Mouse (Mus musculus): ENCODE data around the gene Bex1. TPM values are rescaled to one million over a fixed set of nuclear protein-coding genes. Genes with fewer than 3 reads are reported as not detected.
A peak's percentile ranks its signal among the peaks of the same experiment; 100 is the strongest.

Gene Bex1
- polyA plus RNA-seq, 1 experiment, result 846 TPM

- peak within 1 kb of the TSS; percentile 79 for H3K4me3 ChIP-seq (ENCODE audit: low read depth, low read length)
- peak within 1 kb of the TSS; percentile 69 for H3K27ac ChIP-seq (ENCODE audit: insufficient read depth, low read length)
- no peaks in the 10 kb centered on the region for H3K9me3 ChIP-seq (replicated peaks; ENCODE audit: control insufficient read depth, insufficient read depth, low read length, poor library complexity, severe bottlenecking)
- peak within 1 kb of the TSS; percentile 90 for H3K9ac ChIP-seq (ENCODE audit: low read depth, poor library complexity, severe bottlenecking)
- TF ChIP-seq POLR2A (IDR thresholded peaks at IDR 0.05; ENCODE audit: insufficient read depth, low read length) (peak; percentile 80), CTCF (IDR thresholded peaks at IDR 0.05; ENCODE audit: low read depth, low read length) (no peak)
- peaks cover 15% of the 10 kb centered on the region for H3K36me3 ChIP-seq (ENCODE audit: control insufficient read depth, insufficient read depth, low read length, poor library complexity, severe bottlenecking)
- no peaks in the 10 kb centered on the region for H3K27me3 ChIP-seq (ENCODE audit: control insufficient read depth, insufficient read depth, low read length, poor library complexity, severe bottlenecking)
- H3K4me1 ChIP-seq (ENCODE audit: control insufficient read depth, insufficient read depth, low read length), result no peaks in the 10 kb centered on the region
Measured at GRCm38 (mm10) chrX:136244574-136245229, 29.4 kb upstream of the Bex1 start, which contains the start of gene Tceal9. Tceal9 (plus strand) TSS chrX:136245079.

DNA sequence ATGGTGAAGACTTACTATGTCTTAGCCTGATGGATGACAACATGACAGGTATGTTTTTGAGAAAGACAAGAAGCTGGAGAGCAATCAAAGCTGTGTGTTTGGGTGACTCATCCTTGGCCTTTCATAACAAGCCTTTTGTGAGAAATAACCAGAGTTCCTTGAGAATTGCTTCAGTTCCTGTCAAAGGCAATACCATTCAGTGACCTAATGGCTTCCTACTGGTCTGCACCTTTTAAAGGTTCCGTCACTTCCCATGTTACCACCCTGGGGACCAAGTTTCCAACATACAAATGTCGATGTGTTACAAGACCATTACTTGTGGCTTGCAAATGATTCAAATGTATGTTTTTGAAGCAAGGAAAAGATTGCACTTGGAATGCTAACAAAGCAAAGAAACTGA lies 27.9 kb upstream of the Bex1 start:
- no peak overlapping the region for H3K9ac ChIP-seq (ENCODE audit: low read depth, poor library complexity, severe bottlenecking)
- H3K27me3 ChIP-seq (ENCODE audit: control insufficient read depth, insufficient read depth, low read length, poor library complexity, severe bottlenecking), result no peaks in the 10 kb centered on the region
- H3K27ac ChIP-seq (ENCODE audit: insufficient read depth, low read length), result no peak overlapping the region
- peaks cover 13% of the 10 kb centered on the region for H3K36me3 ChIP-seq (ENCODE audit: control insufficient read depth, insufficient read depth, low read length, poor library complexity, severe bottlenecking)
- no peaks in the 10 kb centered on the region for H3K9me3 ChIP-seq (replicated peaks; ENCODE audit: control insufficient read depth, insufficient read depth, low read length, poor library complexity, severe bottlenecking)
- no peak overlapping the region for H3K4me3 ChIP-seq (ENCODE audit: low read depth, low read length)
- H3K4me1 ChIP-seq (ENCODE audit: control insufficient read depth, insufficient read depth, low read length), result no peaks in the 10 kb centered on the region
- TF ChIP-seq EP300 (IDR thresholded peaks at IDR 0.05; ENCODE audit: insufficient read depth, low read depth, low read length) (no peak), POLR2A (IDR thresholded peaks at IDR 0.05; ENCODE audit: insufficient read depth, low read length) (no peak), CTCF (IDR thresholded peaks at IDR 0.05; ENCODE audit: low read depth, low read length) (no peak)

DNA sequence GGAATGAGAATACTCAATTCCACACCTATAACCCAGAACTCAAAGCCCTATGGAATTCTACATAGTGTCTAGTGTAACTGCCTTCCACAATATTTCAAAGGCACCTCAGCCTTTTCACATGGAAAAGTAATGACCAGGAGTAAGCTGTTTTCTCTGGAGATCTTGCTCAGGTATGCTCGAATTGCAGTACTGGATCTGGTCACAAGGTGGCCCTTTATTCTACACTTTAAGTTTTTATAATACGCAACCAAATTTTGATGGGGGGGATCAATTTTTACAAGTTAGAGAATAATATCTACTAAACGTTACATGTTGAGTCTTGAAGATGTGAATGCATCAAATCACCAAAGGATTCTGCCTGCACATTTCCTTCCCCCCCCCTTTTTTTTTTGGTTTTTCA lies 22.8 kb upstream of the Bex1 start:
- H3K36me3 ChIP-seq (ENCODE audit: control insufficient read depth, insufficient read depth, low read length, poor library complexity, severe bottlenecking), result no peaks in the 10 kb centered on the region
- no peak overlapping the region for H3K9ac ChIP-seq (ENCODE audit: low read depth, poor library complexity, severe bottlenecking)
- no peak overlapping the region for H3K4me3 ChIP-seq (ENCODE audit: low read depth, low read length)
- H3K27ac ChIP-seq (ENCODE audit: insufficient read depth, low read length), result no peak overlapping the region
- H3K4me1 ChIP-seq (ENCODE audit: control insufficient read depth, insufficient read depth, low read length), result no peaks in the 10 kb centered on the region
- no peaks in the 10 kb centered on the region for H3K27me3 ChIP-seq (ENCODE audit: control insufficient read depth, insufficient read depth, low read length, poor library complexity, severe bottlenecking)
- H3K9me3 ChIP-seq (replicated peaks; ENCODE audit: control insufficient read depth, insufficient read depth, low read length, poor library complexity, severe bottlenecking), result no peaks in the 10 kb centered on the region
- TF ChIP-seq CTCF (IDR thresholded peaks at IDR 0.05; ENCODE audit: low read depth, low read length) (no peak), POLR2A (IDR thresholded peaks at IDR 0.05; ENCODE audit: insufficient read depth, low read length) (no peak), EP300 (IDR thresholded peaks at IDR 0.05; ENCODE audit: insufficient read depth, low read depth, low read length) (no peak)

GRCm38 (mm10) chrX:136227768-136228167 lies 12.5 kb upstream of the Bex1 start:
- H3K9ac ChIP-seq (ENCODE audit: low read depth, poor library complexity, severe bottlenecking), result no peak overlapping the region
- H3K9me3 ChIP-seq (replicated peaks; ENCODE audit: control insufficient read depth, insufficient read depth, low read length, poor library complexity, severe bottlenecking), result no peaks in the 10 kb centered on the region
- H3K36me3 ChIP-seq (ENCODE audit: control insufficient read depth, insufficient read depth, low read length, poor library complexity, severe bottlenecking), result no peaks in the 10 kb centered on the region
- TF ChIP-seq POLR2A (IDR thresholded peaks at IDR 0.05; ENCODE audit: insufficient read depth, low read length), result no peak
- no peak for TF ChIP-seq CTCF (IDR thresholded peaks at IDR 0.05; ENCODE audit: low read depth, low read length)
- no peak overlapping the region for H3K4me3 ChIP-seq (ENCODE audit: low read depth, low read length)
- no peaks in the 10 kb centered on the region for H3K27me3 ChIP-seq (ENCODE audit: control insufficient read depth, insufficient read depth, low read length, poor library complexity, severe bottlenecking)
- H3K4me1 ChIP-seq (ENCODE audit: control insufficient read depth, insufficient read depth, low read length), result no peaks in the 10 kb centered on the region
- no peak overlapping the region for H3K27ac ChIP-seq (ENCODE audit: insufficient read depth, low read length)

DNA sequence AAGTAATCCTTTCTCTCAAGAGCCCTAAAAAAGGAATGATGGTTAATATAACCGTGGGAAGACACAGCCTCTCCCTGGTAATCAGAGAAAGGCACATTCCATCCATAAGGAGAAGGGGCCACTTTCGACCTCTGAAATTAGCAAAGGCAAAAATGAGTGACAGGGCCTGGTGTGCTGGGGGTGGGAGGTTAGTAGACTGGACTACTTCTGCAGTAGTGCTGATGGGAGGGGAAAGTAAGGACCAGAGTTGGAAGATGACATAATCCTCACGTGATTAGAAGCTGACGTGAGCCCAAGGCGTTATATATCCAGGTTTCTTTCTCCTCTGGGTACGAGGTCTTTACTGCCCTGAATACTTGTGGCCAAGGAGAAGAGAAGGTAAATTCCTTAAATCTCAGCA lies 8.4 kb upstream of the Bex1 start:
- Histone ChIP-seq H3K27ac (ENCODE audit: insufficient read depth, low read length) (no peak overlapping the region), H3K9ac (ENCODE audit: low read depth, poor library complexity, severe bottlenecking) (no peak overlapping the region), H3K36me3 (ENCODE audit: control insufficient read depth, insufficient read depth, low read length, poor library complexity, severe bottlenecking) (no peaks in the 10 kb centered on the region), H3K4me3 (ENCODE audit: low read depth, low read length) (no peak overlapping the region), H3K4me1 (ENCODE audit: control insufficient read depth, insufficient read depth, low read length) (no peaks in the 10 kb centered on the region), H3K27me3 (ENCODE audit: control insufficient read depth, insufficient read depth, low read length, poor library complexity, severe bottlenecking) (no peaks in the 10 kb centered on the region), H3K9me3 (replicated peaks; ENCODE audit: control insufficient read depth, insufficient read depth, low read length, poor library complexity, severe bottlenecking) (no peaks in the 10 kb centered on the region)
- TF ChIP-seq EP300 (IDR thresholded peaks at IDR 0.05; ENCODE audit: insufficient read depth, low read depth, low read length) (no peak), POLR2A (IDR thresholded peaks at IDR 0.05; ENCODE audit: insufficient read depth, low read length) (no peak), CTCF (IDR thresholded peaks at IDR 0.05; ENCODE audit: low read depth, low read length) (no peak)

DNA sequence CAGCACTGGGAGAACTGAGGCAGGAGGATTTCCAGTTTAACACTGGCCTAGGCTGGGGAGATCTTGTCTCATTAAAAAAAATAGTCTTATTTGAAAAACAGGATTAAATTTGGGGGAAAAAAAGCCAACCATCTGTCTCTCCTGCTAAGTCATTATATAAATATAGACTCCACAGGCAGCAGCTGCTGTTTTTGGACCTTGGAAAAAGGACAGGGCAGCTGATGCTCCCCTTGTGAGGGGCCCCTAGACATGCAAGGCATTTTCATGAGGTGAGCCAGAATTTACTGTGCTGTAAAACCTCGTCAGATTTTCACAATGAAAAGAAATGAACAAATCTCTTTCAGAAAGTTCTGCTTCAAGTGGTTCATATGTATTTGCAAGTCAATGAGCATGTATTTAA lies 990 bp upstream of the Bex1 start:
- Histone ChIP-seq H3K36me3 (ENCODE audit: control insufficient read depth, insufficient read depth, low read length, poor library complexity, severe bottlenecking) (no peaks in the 10 kb centered on the region), H3K4me1 (ENCODE audit: control insufficient read depth, insufficient read depth, low read length) (peaks cover 2% of the 10 kb centered on the region), H3K9ac (ENCODE audit: low read depth, poor library complexity, severe bottlenecking) (no peak overlapping the region), H3K27me3 (ENCODE audit: control insufficient read depth, insufficient read depth, low read length, poor library complexity, severe bottlenecking) (no peaks in the 10 kb centered on the region), H3K27ac (ENCODE audit: insufficient read depth, low read length) (no peak overlapping the region), H3K4me3 (ENCODE audit: low read depth, low read length) (no peak overlapping the region), H3K9me3 (replicated peaks; ENCODE audit: control insufficient read depth, insufficient read depth, low read length, poor library complexity, severe bottlenecking) (no peaks in the 10 kb centered on the region)
- TF ChIP-seq EP300 (IDR thresholded peaks at IDR 0.05; ENCODE audit: insufficient read depth, low read depth, low read length) (no peak), CTCF (IDR thresholded peaks at IDR 0.05; ENCODE audit: low read depth, low read length) (no peak), POLR2A (IDR thresholded peaks at IDR 0.05; ENCODE audit: insufficient read depth, low read length) (no peak)

Data from ES-Bruce4 (cell line).